Mouse (Mus musculus) thymus, adult 2 months (tissue): Measurements from ENCODE around the gene Rbm18. TPM values are rescaled to one million over a fixed set of nuclear protein-coding genes. Genes with fewer than 3 reads are reported as not detected.

ENCODE experiments used
- DNase-seq: peaks from one replicate; pipeline ENCODE4 v3.0.0; 2021
- H3K27ac ChIP-seq: fragments of 200-500 bp; 2 replicates; pipeline ENCODE4 v1.5.1; 2012; ENCODE audit warnings: low read length, control low read depth; ENCODE audit not compliant: control insufficient read depth, insufficient read depth
- H3K27me3 ChIP-seq: fragments of 200-500 bp; 2 replicates; pipeline ENCODE4 v1.6.1; 2012; ENCODE audit warnings: mild to moderate bottlenecking, low read length, moderate library complexity, mixed read lengths; ENCODE audit not compliant: control insufficient read depth, insufficient read depth
- H3K36me3 ChIP-seq: fragments of 200-500 bp; 2 replicates; pipeline ENCODE4 v1.6.1; 2012; ENCODE audit warnings: mild to moderate bottlenecking, low read length, moderate library complexity; ENCODE audit not compliant: control insufficient read depth, insufficient read depth
- H3K4me1 ChIP-seq: fragments of 200-500 bp; replicated peaks from 2 replicates; pipeline ENCODE4 v1.6.1; 2012; ENCODE audit warnings: low read length; ENCODE audit not compliant: control insufficient read depth, insufficient read depth
- H3K4me3 ChIP-seq: fragments of 200-500 bp; 2 replicates; pipeline ENCODE4 v1.5.1; 2012; ENCODE audit warnings: mild to moderate bottlenecking, low read length, control low read depth, moderate library complexity; ENCODE audit not compliant: control insufficient read depth, insufficient read depth
- CTCF ChIP-seq: fragments of 200-500 bp; IDR thresholded peaks from 2 replicates; pipeline ENCODE4 v1.5.1; 2012; ENCODE audit warnings: mild to moderate bottlenecking, control low read depth, low read length, moderate library complexity, borderline replicate concordance; ENCODE audit not compliant: control insufficient read depth, poor library complexity, insufficient read depth; ENCODE audit errors: extremely low read depth
- POLR2A ChIP-seq: fragments of 200-500 bp; IDR thresholded peaks from 2 replicates; pipeline ENCODE4 v1.6.1; 2012; ENCODE audit warnings: mild to moderate bottlenecking, low read length, control low read depth, moderate library complexity; ENCODE audit not compliant: control insufficient read depth, poor library complexity, insufficient read depth; ENCODE audit errors: extremely low read depth
- WGBS: fragments of 180-500 bp; shearing (Covaris S2); methylation state at CpG from one replicate; pipeline ENCODE4 v1.1.7; 2018; 5-methylcytosine and 5-hydroxymethylcytosine counted together
- polyA plus RNA-seq: library from polyadenylated mRNA; depleted of rRNA; stranded (reverse); fragments of >200 nt; gene quantifications from 2 replicates; pipeline ENCODE4 v1.2.3, GENCODE M21; 2012; rRNA removed

Gene Rbm18
- polyA plus RNA-seq, 1 experiment = 14.2 TPM

DNA sequence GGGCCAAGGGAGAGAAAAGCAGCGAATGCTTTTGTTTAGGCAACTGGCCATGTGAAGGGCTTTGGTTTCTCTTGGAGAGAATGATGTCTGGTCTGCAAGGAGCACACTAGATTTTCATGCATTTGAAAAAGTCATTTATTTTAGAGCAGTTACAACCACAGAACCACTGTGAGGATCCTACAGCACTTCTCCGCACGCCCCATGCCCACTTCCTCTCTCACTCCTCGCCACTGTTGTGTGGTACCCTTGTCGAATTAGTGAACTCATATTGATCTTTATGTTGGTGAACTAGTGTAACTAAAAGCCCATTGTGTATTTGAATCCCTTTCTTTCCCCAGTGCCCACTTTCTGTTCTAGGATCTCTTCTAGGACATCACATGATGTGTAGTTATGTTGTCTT lies 61.4 kb downstream of the Rbm18 start:
- TF ChIP-seq POLR2A = no peak
- no peak for TF ChIP-seq CTCF
- WGBS = 23% methylated on average over 5 of the region's 5 CpGs
- Histone ChIP-seq H3K4me1 (no peaks in the 10 kb centered on the region), H3K27me3 (no peaks in the 10 kb centered on the region), H3K27ac (no peak overlapping the region), H3K36me3 (no peaks in the 10 kb centered on the region), H3K4me3 (no peak overlapping the region)
- no peak for DNase-seq

DNA sequence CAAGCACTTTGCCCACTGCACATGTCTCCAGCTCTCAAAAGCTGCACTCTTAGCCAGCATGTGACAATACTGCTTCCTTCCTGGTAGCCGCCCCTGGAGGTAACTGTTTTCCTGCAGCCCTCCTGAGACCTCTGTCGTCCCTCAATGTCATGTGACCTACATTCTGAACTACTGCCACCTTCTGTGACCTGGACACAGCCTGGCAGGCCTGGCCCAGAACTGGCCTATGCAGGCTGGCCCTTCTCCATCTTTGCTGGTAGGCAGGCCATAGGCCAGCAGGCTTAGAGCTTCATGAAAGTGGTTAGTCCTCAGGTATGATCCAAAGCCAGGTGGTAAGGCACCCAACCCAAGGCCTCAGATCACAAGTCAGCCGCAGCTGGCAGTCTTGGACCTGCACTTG lies 62.8 kb downstream of the Rbm18 start:
- Histone ChIP-seq H3K4me1 (no peaks in the 10 kb centered on the region), H3K27me3 (no peaks in the 10 kb centered on the region), H3K36me3 (no peaks in the 10 kb centered on the region), H3K4me3 (no peak overlapping the region), H3K27ac (no peak overlapping the region)
- DNase-seq = no peak
- 51% methylated on average over 3 of the region's 3 CpGs for WGBS
- TF ChIP-seq POLR2A = no peak
- no peak for TF ChIP-seq CTCF

DNA sequence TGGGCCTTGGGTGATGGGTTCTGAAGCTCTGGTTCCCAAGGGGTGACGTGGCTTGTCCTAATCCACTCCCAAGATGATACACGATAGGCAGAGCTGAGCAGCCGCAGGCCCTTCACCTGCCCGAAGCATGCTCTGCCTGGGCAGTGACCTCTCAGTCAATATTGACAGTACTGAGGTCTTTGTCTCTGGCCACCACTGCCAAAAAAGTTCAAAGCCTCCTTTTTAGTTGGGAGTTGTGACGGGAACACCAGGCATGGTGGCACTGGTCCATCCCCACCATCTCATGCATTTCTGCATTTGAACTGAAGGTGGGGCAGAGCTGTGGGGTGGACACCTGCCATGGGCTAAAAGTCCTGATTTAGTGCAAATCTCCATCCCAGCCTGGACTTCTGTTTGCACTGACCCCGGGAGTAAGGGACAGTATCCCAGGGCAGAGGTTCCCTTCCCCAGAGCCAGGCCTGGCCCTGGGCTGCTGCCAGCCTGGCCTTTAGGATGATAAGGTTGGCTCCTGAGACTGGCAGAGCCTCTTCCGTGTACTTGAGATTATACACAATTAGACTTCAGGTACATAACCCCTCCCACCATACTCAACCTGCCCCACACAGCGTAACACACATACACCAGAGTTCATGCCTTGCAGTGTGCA lies 64.8 kb downstream of the Rbm18 start:
- H3K27me3 ChIP-seq = no peaks in the 10 kb centered on the region
- TF ChIP-seq POLR2A (no peak), CTCF (no peak)
- no peak overlapping the region for H3K27ac ChIP-seq
- no peak for DNase-seq
- H3K4me3 ChIP-seq = no peak overlapping the region
- 93% methylated on average over 8 of the region's 8 CpGs for WGBS
- H3K4me1 ChIP-seq = no peaks in the 10 kb centered on the region
- H3K36me3 ChIP-seq = no peaks in the 10 kb centered on the region

DNA sequence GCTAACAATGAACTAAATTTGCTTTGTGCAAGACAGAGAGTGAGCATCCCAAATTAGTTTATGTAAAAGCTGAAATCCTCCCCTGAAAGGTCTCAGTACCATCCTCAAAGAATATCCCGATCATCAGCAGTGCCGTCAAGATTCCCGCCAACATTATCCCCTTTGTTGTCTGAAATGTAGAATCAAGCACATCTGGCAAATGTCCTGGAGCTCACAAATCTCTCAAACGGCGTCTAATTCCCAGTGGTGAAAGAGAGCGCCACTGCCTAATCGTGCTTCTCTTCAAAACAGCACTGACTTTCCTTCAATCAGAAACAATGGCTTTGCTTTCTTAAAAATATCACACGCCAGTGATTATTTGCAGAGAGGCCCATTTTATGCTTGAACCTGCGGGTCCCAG lies 69.4 kb downstream of the Rbm18 start:
- TF ChIP-seq POLR2A (no peak), CTCF (no peak)
- DNase-seq = no peak
- no peaks in the 10 kb centered on the region for H3K27me3 ChIP-seq
- no peak overlapping the region for H3K27ac ChIP-seq
- H3K36me3 ChIP-seq = no peaks in the 10 kb centered on the region
- no peaks in the 10 kb centered on the region for H3K4me1 ChIP-seq
- 91% methylated on average over 9 of the region's 9 CpGs for WGBS
- H3K4me3 ChIP-seq = no peak overlapping the region

Other genes with a start within 250 kb of the Rbm18 start
- 0.33 and 0.46 TPM in 2 replicates for gene Ttll11, start 156.9 kb downstream of the Rbm18 start, polyA plus RNA-seq
- gene Ndufa8, start 87.4 kb downstream of the Rbm18 start, polyA plus RNA-seq = 75.4 and 83.9 TPM in 2 replicates
- 0.26 TPM in 1 of 2 replicates, not detected in the other for gene Morn5, start 87.3 kb downstream of the Rbm18 start, polyA plus RNA-seq
- 0.58 and 0.68 TPM in 2 replicates for gene Lhx6, start 31.4 kb downstream of the Rbm18 start, polyA plus RNA-seq
- 26.9 and 29.3 TPM in 2 replicates for gene Mrrf, start 384 bp downstream of the Rbm18 start, polyA plus RNA-seq
- gene Ptgs1, start 93.7 kb upstream of the Rbm18 start, polyA plus RNA-seq = 12.7 and 15.0 TPM in 2 replicates
- not detected in 2 replicates for gene Olfr338, start 236.7 kb upstream of the Rbm18 start, polyA plus RNA-seq